Mouse (Mus musculus) cerebellum, postnatal 25 days (tissue): Measurements from ENCODE around the gene Vmn2r65.

Source experiments
- DNase-seq, 2 experiments: peaks; one replicate each; pipeline ENCODE4 v3.0.0; 2021; ENCODE audit warnings: mixed read lengths in 2 of 2

The Vmn2r65 gene

GRCm38 (mm10) chr7:84964015-84964414, at the start of gene Vmn2r65:
Vmn2r65 (minus strand) TSS chr7:84964115.
- DNase-seq = no peak

DNA sequence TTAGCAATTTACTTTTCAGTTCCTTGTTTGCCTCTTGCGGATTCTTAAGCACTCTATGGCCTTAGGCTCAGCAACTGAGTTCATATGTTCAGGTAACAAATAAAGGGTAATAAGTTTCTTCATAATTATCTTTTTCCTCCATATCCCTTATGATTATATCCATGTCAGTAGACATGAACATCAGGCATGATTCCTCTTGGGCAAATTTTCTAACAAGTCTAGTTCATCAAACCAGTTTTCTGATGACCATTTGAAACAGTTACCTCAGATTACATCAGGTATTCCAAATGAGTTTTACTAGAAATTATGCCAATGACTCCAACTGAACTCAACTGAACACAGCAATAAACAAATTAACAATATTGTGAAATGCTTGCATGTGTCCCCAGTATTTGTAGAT, 48.3 kb upstream of the Vmn2r65 start, which contains the start of gene Vmn2r66:
Vmn2r66 (minus strand) TSS at position 101 of the 400 bp plus-strand sequence.
- no peak for DNase-seq

DNA sequence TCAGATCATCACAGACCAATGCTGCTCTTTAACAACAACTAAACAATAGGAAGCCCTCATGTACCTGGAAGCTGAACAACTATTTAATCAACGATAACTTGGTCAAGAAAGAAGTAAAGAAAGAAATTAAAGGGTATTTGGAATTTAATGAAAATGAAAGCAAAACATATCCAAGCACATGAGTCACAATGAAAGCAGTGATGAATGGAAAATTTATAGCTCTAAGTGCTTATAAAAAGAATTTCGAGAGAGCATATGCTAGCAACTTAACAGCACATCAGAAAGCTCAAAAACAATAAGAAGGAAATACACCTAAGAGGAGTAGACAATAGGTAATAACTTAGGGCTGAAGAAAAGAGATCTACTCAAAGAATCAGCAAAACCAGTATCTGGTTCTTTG, 32.8 kb upstream of the Vmn2r65 start:
- DNase-seq = no peak
